Mouse (Mus musculus) neural tube, embryonic 11.5 days (tissue): ENCODE results near the gene Gm2030. TPM values are rescaled to one million over a fixed set of nuclear protein-coding genes. Genes with fewer than 3 reads are reported as not detected.
"Not testable (repeated sequence)": the region's sequence is repeated elsewhere in the genome, so short reads cannot be mapped to it uniquely, and the experiment has no call there.

Source experiments
- ATAC-seq: fragments of 200-750 bp; cut with Nextera tagmentation; 2 replicates; pipeline ENCODE4 v1.8.0; 2017; ENCODE audit warnings: moderate number of reproducible peaks, mild to moderate bottlenecking, moderate TSS enrichment, moderate library complexity; ENCODE audit not compliant: insufficient read depth, low FRiP score, low TSS enrichment
- DNase-seq: peaks from one replicate; pipeline ENCODE4 v3.0.0-alpha.2; 2015; ENCODE audit warnings: low spot score
- H3K27ac ChIP-seq: fragments of 300-500 bp; sonication (generic); 2 replicates; pipeline ENCODE4 v1.5.1; 2014; ENCODE audit warnings: low read depth, mild to moderate bottlenecking, low read length
- H3K27me3 ChIP-seq: fragments of 300-500 bp; sonication (generic); 2 replicates; pipeline ENCODE4 v1.6.1; 2014; ENCODE audit warnings: mild to moderate bottlenecking, low read length, mixed read lengths; ENCODE audit not compliant: control insufficient read depth, insufficient read depth
- H3K36me3 ChIP-seq: fragments of 300-500 bp; sonication (generic); 2 replicates; pipeline ENCODE4 v1.6.1; 2014; ENCODE audit warnings: mild to moderate bottlenecking, low read length, moderate library complexity, mixed read lengths; ENCODE audit not compliant: control insufficient read depth, insufficient read depth
- H3K4me1 ChIP-seq: fragments of 300-500 bp; sonication (generic); 2 replicates; pipeline ENCODE4 v1.6.1; 2014; ENCODE audit warnings: low read length, mixed read lengths; ENCODE audit not compliant: control insufficient read depth, insufficient read depth
- H3K4me2 ChIP-seq: fragments of 300-500 bp; sonication (generic); 2 replicates; pipeline ENCODE4 v1.6.1; 2014; ENCODE audit warnings: low read depth, mild to moderate bottlenecking, moderate library complexity
- H3K4me3 ChIP-seq: fragments of 300-500 bp; sonication (generic); 2 replicates; pipeline ENCODE4 v1.5.1; 2014; ENCODE audit warnings: low read depth, low read length
- H3K9ac ChIP-seq: fragments of 300-500 bp; sonication (generic); 2 replicates; pipeline ENCODE4 v1.6.1; 2014; ENCODE audit warnings: mild to moderate bottlenecking, low read length
- H3K9me3 ChIP-seq: fragments of 300-500 bp; sonication (generic); 2 replicates; pipeline ENCODE4 v1.6.1; 2016; ENCODE audit warnings: low read length; ENCODE audit not compliant: control insufficient read depth
- WGBS: fragments of 180-500 bp; shearing (Covaris S2); extraction: QIAGEN DNeasy Blood & Tissue Kit; methylation state at CpG from one replicate; pipeline ENCODE4 v1.1.7; 2014; 5-methylcytosine and 5-hydroxymethylcytosine counted together
- polyA plus RNA-seq: library from polyadenylated mRNA; unstranded; fragments of >200 nt; fragmentation: Nextera tagmentation; extraction: Ambion mirVana; gene quantifications from 2 replicates; pipeline ENCODE4 v1.2.1, GENCODE M21; 2014

The Gm2030 gene
- not detected in 2 replicates for polyA plus RNA-seq

GRCm38 (mm10) chrX:26309944-26310343 lies at the start of gene Gm2030:
Gene Gm2030 (minus strand): TSS chrX:26310044.
- not testable (repeated sequence) for H3K36me3 ChIP-seq, H3K27ac ChIP-seq, H3K9me3 ChIP-seq, H3K4me2 ChIP-seq, H3K27me3 ChIP-seq, H3K4me3 ChIP-seq, H3K9ac ChIP-seq, ATAC-seq, DNase-seq, H3K4me1 ChIP-seq
- WGBS, result 85% methylated on average over 3 of the region's 4 CpGs

Other genes starting within 250 kb of the Gm2030 start
- gene Gm2012, start 78.7 kb downstream of the Gm2030 start, polyA plus RNA-seq, result not detected in 2 replicates
- gene Slx, start 235.5 kb upstream of the Gm2030 start, polyA plus RNA-seq, result not detected in 2 replicates